Mouse (Mus musculus) hindbrain, postnatal 0 days (tissue): ENCODE results near the gene Gimap5. TPM values are rescaled to one million over a fixed set of nuclear protein-coding genes. Genes with fewer than 3 reads are reported as not detected.

Experiments
- ATAC-seq: fragments of 200-750 bp; cut with Nextera tagmentation; 2 replicates; pipeline ENCODE4 v1.8.0; 2017; ENCODE audit warnings: mild to moderate bottlenecking, moderate TSS enrichment, moderate library complexity
- DNase-seq: peaks from one replicate; pipeline ENCODE4 v3.0.0-alpha.2; 2015; ENCODE audit warnings: low spot score
- H3K27ac ChIP-seq: fragments of 300-500 bp; sonication (generic); 2 replicates; pipeline ENCODE4 v1.5.1; 2014; ENCODE audit warnings: mild to moderate bottlenecking
- H3K27me3 ChIP-seq: fragments of 300-500 bp; sonication (generic); 2 replicates; pipeline ENCODE4 v1.6.1; 2014; ENCODE audit warnings: low read length, mixed read lengths; ENCODE audit not compliant: insufficient read depth
- H3K36me3 ChIP-seq: fragments of 300-500 bp; sonication (generic); 2 replicates; pipeline ENCODE4 v1.6.1; 2014; ENCODE audit warnings: low read length, mixed read lengths; ENCODE audit not compliant: insufficient read depth
- H3K4me1 ChIP-seq: fragments of 300-500 bp; sonication (generic); 2 replicates; pipeline ENCODE4 v1.6.1; 2014; ENCODE audit warnings: antibody characterized with exemption, low read length, mixed read lengths; ENCODE audit not compliant: insufficient read depth
- H3K4me2 ChIP-seq: fragments of 300-500 bp; sonication (generic); 2 replicates; pipeline ENCODE4 v1.6.1; 2014; ENCODE audit warnings: low read depth, mild to moderate bottlenecking, low read length, moderate library complexity, mixed read lengths
- H3K4me3 ChIP-seq: fragments of 300-500 bp; sonication (generic); 2 replicates; pipeline ENCODE4 v1.5.1; 2014; ENCODE audit warnings: low read length
- H3K9ac ChIP-seq: fragments of 300-500 bp; sonication (generic); replicated peaks from 2 replicates; pipeline ENCODE4 v1.6.1; 2014; ENCODE audit warnings: mild to moderate bottlenecking, low read length, moderate library complexity, mixed read lengths
- H3K9me3 ChIP-seq: fragments of 300-500 bp; sonication (generic); 2 replicates; pipeline ENCODE4 v1.6.1; 2016; ENCODE audit warnings: low read length, mixed read lengths
- CTCF ChIP-seq: IDR thresholded peaks from 2 replicates; pipeline ENCODE4 v1.5.1; 2016; ENCODE audit warnings: antibody characterized with exemption, control low read depth, low read depth
- WGBS: fragments of 180-500 bp; shearing (Covaris S2); extraction: QIAGEN DNeasy Blood & Tissue Kit; methylation state at CpG from one replicate; pipeline ENCODE4 v1.1.7; 2014; 5-methylcytosine and 5-hydroxymethylcytosine counted together
- polyA plus RNA-seq: library from polyadenylated mRNA; unstranded; fragments of >200 nt; fragmentation: Nextera tagmentation; extraction: Ambion mirVana; gene quantifications from 2 replicates; pipeline ENCODE4 v1.2.1, GENCODE M21; 2015
- total RNA-seq: library from RNA; depleted of rRNA; stranded (reverse); fragments of >200 nt; gene quantifications from 2 replicates; pipeline ENCODE4 v1.2.3, GENCODE M21; 2014

The Gimap5 gene
- total and polyA plus RNA-seq, 2 experiments from 2014 or later: 0.68 to 2.4 TPM

- H3K9me3 ChIP-seq: no peaks in the 10 kb centered on the region
- H3K4me3 ChIP-seq: no peak overlapping the region
- no peak for ATAC-seq
- TF ChIP-seq CTCF: no peak
- no peak overlapping the region for H3K9ac ChIP-seq
- H3K36me3 ChIP-seq: no peaks in the 10 kb centered on the region
- no peak overlapping the region for H3K27ac ChIP-seq
- no peak overlapping the region for H3K4me2 ChIP-seq
- DNase-seq: peak; percentile 25
- H3K27me3 ChIP-seq: no peaks in the 10 kb centered on the region
- H3K4me1 ChIP-seq: no peaks in the 10 kb centered on the region; the same call in 1 of the 2 replicates
- WGBS: 0% methylated on average over 1 of the region's 1 CpGs
Measured at GRCm38 (mm10) chr6:48725476-48725875, 20.5 kb upstream of the Gimap5 start.

- Histone ChIP-seq H3K27ac (no peak overlapping the region), H3K9me3 (no peaks in the 10 kb centered on the region), H3K27me3 (no peaks in the 10 kb centered on the region), H3K4me1 (no peaks in the 10 kb centered on the region; the same call in 1 of the 2 replicates), H3K36me3 (no peaks in the 10 kb centered on the region), H3K4me3 (no peak overlapping the region), H3K4me2 (no peak overlapping the region), H3K9ac (no peak overlapping the region)
- WGBS: 85% methylated on average over 5 of the region's 5 CpGs
- TF ChIP-seq CTCF: no peak
- DNase-seq: no peak
- no peak for ATAC-seq
Measured at GRCm38 (mm10) chr6:48727761-48728160, 18.2 kb upstream of the Gimap5 start.

DNA sequence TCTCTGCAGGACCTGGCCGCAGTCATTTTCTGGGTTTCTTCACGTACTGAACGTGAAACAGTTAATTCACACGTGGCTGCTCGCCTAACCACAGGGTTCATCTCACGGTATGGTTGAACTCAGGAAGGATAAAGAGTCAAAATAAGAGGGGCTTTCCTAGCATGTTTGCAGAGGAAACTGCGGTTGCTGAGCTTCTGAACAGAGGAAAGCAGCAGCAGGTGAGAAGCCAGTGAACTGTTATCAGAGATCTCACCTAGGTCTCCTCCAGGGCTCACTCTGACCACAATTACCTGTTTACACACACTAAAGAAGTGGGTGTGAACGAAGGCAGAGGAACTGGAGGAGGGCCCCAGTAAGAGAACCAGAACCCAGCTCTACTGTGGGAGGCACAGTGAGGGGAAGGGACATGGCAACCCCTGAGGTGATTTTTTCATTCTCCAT, 13.1 kb upstream of the Gimap5 start:
- TF ChIP-seq CTCF: no peak
- ATAC-seq (no peak), DNase-seq (no peak)
- Histone ChIP-seq H3K36me3 (no peaks in the 10 kb centered on the region), H3K4me2 (no peak overlapping the region), H3K9me3 (no peaks in the 10 kb centered on the region), H3K27ac (no peak overlapping the region), H3K27me3 (no peaks in the 10 kb centered on the region), H3K4me1 (no peaks in the 10 kb centered on the region), H3K9ac (no peak overlapping the region), H3K4me3 (no peak overlapping the region)
- WGBS: 53% methylated on average over 8 of the region's 8 CpGs

DNA sequence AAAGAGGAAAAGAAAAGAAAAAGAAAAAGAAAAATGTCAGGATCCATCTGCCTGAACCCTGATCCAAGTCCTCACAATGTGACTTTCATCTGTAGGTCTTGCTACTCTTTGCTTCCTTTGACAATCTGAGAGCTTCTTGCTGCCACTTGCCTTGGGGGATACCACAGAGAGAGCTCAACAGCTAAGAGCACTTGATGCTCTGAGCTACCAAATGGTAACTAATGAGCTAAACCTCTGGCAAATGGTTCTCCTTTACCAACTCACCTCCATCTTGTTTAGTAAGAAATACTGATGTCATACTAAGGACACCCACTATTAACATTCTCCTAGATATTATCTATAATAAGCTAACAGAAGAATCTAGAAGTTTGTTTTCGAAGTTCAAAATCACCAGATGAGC, 12.3 kb upstream of the Gimap5 start:
- no peaks in the 10 kb centered on the region for H3K4me1 ChIP-seq
- H3K27me3 ChIP-seq: no peaks in the 10 kb centered on the region
- ATAC-seq (no peak), DNase-seq (no peak)
- no peak for TF ChIP-seq CTCF
- no peak overlapping the region for H3K4me3 ChIP-seq
- no peak overlapping the region for H3K27ac ChIP-seq
- 86% methylated on average over 1 of the region's 1 CpGs for WGBS
- H3K9me3 ChIP-seq: no peaks in the 10 kb centered on the region
- no peak overlapping the region for H3K9ac ChIP-seq
- H3K36me3 ChIP-seq: no peaks in the 10 kb centered on the region
- no peak overlapping the region for H3K4me2 ChIP-seq

DNA sequence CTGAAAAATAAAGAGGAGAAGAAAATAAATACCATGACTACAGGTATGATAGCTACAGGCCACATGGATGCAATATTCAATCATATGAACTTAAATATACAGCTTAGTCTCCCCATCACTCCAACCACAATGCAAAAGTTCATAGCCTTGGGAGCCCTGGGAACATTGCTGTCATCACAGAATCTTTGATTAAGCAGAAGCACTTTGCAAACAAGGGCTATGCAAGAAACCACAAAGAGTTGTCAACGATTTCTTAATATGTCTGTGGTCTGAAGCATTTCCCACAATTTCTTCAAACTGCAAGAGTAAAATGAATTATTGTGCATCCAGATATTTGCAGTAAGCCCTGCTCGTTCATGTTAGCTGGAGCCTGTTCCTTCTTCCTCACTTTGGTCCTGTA, 8.9 kb upstream of the Gimap5 start:
- DNase-seq: no peak
- 76% methylated on average over 2 of the region's 2 CpGs for WGBS
- ATAC-seq: no peak

DNA sequence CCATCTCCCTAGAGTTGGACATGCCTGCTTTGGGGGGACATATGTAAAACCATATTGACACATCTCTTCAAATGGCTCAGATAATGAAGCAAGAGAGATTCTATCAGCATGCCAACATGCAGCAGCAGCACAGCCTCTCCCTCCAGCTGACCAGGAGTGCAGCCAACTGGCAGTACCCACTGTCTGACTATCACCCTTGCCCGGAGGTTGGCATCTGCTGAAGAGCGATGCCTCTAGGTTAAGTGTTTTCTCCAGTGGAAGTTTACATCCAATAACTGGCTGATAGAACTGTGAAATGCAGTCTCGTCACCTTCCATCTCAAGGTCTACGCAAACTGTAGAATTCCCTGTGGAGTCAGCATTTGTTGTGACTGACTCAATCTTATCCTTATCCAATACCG, 8.3 kb upstream of the Gimap5 start:
- WGBS: 83% methylated on average over 5 of the region's 5 CpGs
- no peak for DNase-seq
- no peak for TF ChIP-seq CTCF
- no peak for ATAC-seq
- no peak overlapping the region for H3K9ac ChIP-seq
- no peaks in the 10 kb centered on the region for H3K27me3 ChIP-seq
- no peaks in the 10 kb centered on the region for H3K9me3 ChIP-seq
- no peak overlapping the region for H3K4me3 ChIP-seq
- H3K4me2 ChIP-seq: no peak overlapping the region
- H3K36me3 ChIP-seq: no peaks in the 10 kb centered on the region
- no peak overlapping the region for H3K27ac ChIP-seq
- peaks cover 5% of the 10 kb centered on the region; the same call in 1 of the 2 replicates for H3K4me1 ChIP-seq

More for the DNA sequence above, 8.9 kb upstream of the Gimap5 start:
- Histone ChIP-seq H3K27me3 (no peaks in the 10 kb centered on the region), H3K4me3 (no peak overlapping the region), H3K9ac (no peak overlapping the region), H3K27ac (no peak overlapping the region), H3K36me3 (no peaks in the 10 kb centered on the region), H3K4me1 (peaks cover 1% of the 10 kb centered on the region; the same call in 1 of the 2 replicates), H3K9me3 (no peaks in the 10 kb centered on the region), H3K4me2 (no peak overlapping the region)
- TF ChIP-seq CTCF: no peak

DNA sequence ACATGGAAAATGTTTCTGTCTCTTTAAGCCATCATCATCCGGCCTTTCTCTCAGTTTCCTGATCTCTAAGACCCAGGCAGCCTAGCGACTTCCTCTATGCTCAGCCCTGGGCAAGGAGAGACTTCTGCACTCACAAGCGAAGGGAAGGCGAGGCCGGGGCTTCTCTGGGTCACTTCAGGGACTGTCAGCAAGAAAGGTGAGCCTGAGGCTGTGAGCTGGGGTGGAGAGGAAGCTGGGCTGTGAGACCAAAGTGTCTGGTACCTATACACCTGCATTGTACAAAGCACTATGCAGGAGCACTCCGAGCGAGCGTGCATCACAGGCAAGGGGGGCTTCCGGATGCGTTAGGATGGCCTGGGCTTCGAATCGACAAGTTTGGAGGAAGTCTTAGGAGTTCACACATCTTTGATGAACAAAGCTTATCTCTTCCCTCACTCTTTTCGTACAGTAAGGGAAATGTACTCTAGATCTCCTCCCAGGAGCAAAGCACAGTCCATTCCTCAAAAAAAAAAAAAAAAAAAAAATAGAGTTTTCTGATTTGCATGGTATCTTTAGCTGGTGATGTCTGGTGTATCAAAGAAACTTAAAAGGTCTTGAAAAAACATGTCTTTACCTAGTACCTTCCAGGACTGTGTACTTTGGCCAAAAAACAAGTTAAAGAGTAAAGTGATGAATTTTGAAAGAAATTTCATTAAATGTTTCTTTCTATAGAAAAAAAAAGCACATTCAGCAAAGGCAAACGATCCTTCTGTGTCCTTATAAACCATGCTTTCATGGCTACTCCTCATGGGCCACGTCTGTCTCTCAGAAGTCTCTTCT, 6.8 kb upstream of the Gimap5 start, which contains the start of gene Gimap1:
Gene Gimap1 (plus strand): TSS at position 94 of the 819 bp plus-strand sequence.
- no peaks in the 10 kb centered on the region for H3K36me3 ChIP-seq
- no peaks in the 10 kb centered on the region for H3K9me3 ChIP-seq
- WGBS: 78% methylated on average over 15 of the region's 15 CpGs
- H3K4me3 ChIP-seq: no peak within 1 kb of the TSS
- H3K4me2 ChIP-seq: no peak within 1 kb of the TSS
- no peak within 1 kb of the TSS for H3K27ac ChIP-seq
- no peak within 1 kb of the TSS for H3K9ac ChIP-seq
- no peak for TF ChIP-seq CTCF
- ATAC-seq (no peak), DNase-seq (no peak)
- H3K27me3 ChIP-seq: no peaks in the 10 kb centered on the region
- H3K4me1 ChIP-seq: peaks cover 5% of the 10 kb centered on the region; the same call in 1 of the 2 replicates
